Mouse (Mus musculus) cortical plate, adult 2 months (tissue): ENCODE data around the gene Olfr305.

Experiments
- CTCF ChIP-seq: fragments of 200-500 bp; IDR thresholded peaks from 2 replicates; pipeline ENCODE4 v1.5.1; 2011; ENCODE audit warnings: mild to moderate bottlenecking, control low read depth, low read length; ENCODE audit not compliant: insufficient read depth; ENCODE audit errors: extremely low read depth
- POLR2A ChIP-seq: fragments of 200-500 bp; IDR thresholded peaks from 2 replicates; pipeline ENCODE4 v1.6.1; 2011; ENCODE audit warnings: mild to moderate bottlenecking, low read length, control low read depth; ENCODE audit not compliant: insufficient read depth; ENCODE audit errors: extremely low read depth

GRCm38 (mm10) chr7:86403546-86403945, 36.8 kb upstream of the Olfr305 start, which contains the start of gene Olfr301:
- TF ChIP-seq CTCF = no peak
- TF ChIP-seq POLR2A = no peak
